Mouse (Mus musculus) R1 (cell line): ENCODE data around the gene Nphp1.

ENCODE experiments used
- DNase-seq: peaks from one replicate; pipeline ENCODE4 v3.0.0-alpha.2; 2018; ENCODE audit warnings: low read depth, low spot score

Gene Nphp1

GRCm38 (mm10) chr2:127788440-127789116 is at the start of gene Nphp1:
Gene Nphp1 (minus strand): TSS chr2:127788897.
- peak; percentile 90 for DNase-seq

GRCm38 (mm10) chr2:127832833-127833190 is 44.1 kb upstream of the Nphp1 start:
- peak; percentile 65 for DNase-seq

- no peak for DNase-seq
Observed at GRCm38 (mm10) chr2:127832103-127832832, 43.6 kb upstream of the Nphp1 start.

- peak; percentile 95 for DNase-seq
Observed at GRCm38 (mm10) chr2:127831401-127832102, 42.9 kb upstream of the Nphp1 start, which contains the start of gene Bub1. Gene Bub1 (minus strand): TSS chr2:127831865.

- DNase-seq: peak; percentile 97
Observed at GRCm38 (mm10) chr2:127791919-127792603, 3.4 kb upstream of the Nphp1 start, which contains the start of gene Mtln. Gene Mtln (minus strand): TSS chr2:127792488.

GRCm38 (mm10) chr2:127789651-127790270 is 1.1 kb upstream of the Nphp1 start:
- DNase-seq: no peak

GRCm38 (mm10) chr2:127789138-127789537 is 441 bp upstream of the Nphp1 start:
- DNase-seq: no peak

- no peak for DNase-seq
Observed at GRCm38 (mm10) chr2:127787226-127787625, 1.5 kb downstream of the Nphp1 start.

GRCm38 (mm10) chr2:127778451-127778850 is 10.2 kb downstream of the Nphp1 start:
- DNase-seq: no peak

- DNase-seq: no peak
Observed at GRCm38 (mm10) chr2:127775013-127775412, 13.7 kb downstream of the Nphp1 start.

- no peak for DNase-seq
Observed at GRCm38 (mm10) chr2:127774578-127774941, 14.1 kb downstream of the Nphp1 start.

- DNase-seq: no peak
Observed at GRCm38 (mm10) chr2:127773938-127774577, 14.6 kb downstream of the Nphp1 start.

GRCm38 (mm10) chr2:127761587-127761986 is 27.1 kb downstream of the Nphp1 start:
- no peak for DNase-seq

GRCm38 (mm10) chr2:127760429-127761000 is 28.2 kb downstream of the Nphp1 start:
- peak; percentile 24 for DNase-seq

GRCm38 (mm10) chr2:127760014-127760413 is 28.7 kb downstream of the Nphp1 start:
- DNase-seq: no peak

GRCm38 (mm10) chr2:127759157-127759880 is 29.4 kb downstream of the Nphp1 start:
- no peak for DNase-seq

GRCm38 (mm10) chr2:127757171-127757570 is 31.5 kb downstream of the Nphp1 start:
- no peak for DNase-seq

GRCm38 (mm10) chr2:127754113-127754512 is 34.6 kb downstream of the Nphp1 start:
- DNase-seq: no peak

- no peak for DNase-seq
Observed at GRCm38 (mm10) chr2:127751849-127752610, 36.7 kb downstream of the Nphp1 start.
